Mouse (Mus musculus) cerebellum, adult 9-11 months (tissue): Measurements from ENCODE around the gene Zeb2.
"Not testable (repeated sequence)": the region's sequence is repeated elsewhere in the genome, so short reads cannot be mapped to it uniquely, and the experiment has no call there.

Source experiments
- DNase-seq: peaks from one replicate; pipeline ENCODE4 v3.0.0; 2022

Gene Zeb2

GRCm38 (mm10) chr2:45111571-45111970, 5.6 kb downstream of the Zeb2 start:
- not testable (repeated sequence) for DNase-seq

- no peak for DNase-seq
Measured at GRCm38 (mm10) chr2:45110757-45111411, 6.3 kb downstream of the Zeb2 start.

GRCm38 (mm10) chr2:45109951-45110756, 7.0 kb downstream of the Zeb2 start:
- DNase-seq = no peak

DNA sequence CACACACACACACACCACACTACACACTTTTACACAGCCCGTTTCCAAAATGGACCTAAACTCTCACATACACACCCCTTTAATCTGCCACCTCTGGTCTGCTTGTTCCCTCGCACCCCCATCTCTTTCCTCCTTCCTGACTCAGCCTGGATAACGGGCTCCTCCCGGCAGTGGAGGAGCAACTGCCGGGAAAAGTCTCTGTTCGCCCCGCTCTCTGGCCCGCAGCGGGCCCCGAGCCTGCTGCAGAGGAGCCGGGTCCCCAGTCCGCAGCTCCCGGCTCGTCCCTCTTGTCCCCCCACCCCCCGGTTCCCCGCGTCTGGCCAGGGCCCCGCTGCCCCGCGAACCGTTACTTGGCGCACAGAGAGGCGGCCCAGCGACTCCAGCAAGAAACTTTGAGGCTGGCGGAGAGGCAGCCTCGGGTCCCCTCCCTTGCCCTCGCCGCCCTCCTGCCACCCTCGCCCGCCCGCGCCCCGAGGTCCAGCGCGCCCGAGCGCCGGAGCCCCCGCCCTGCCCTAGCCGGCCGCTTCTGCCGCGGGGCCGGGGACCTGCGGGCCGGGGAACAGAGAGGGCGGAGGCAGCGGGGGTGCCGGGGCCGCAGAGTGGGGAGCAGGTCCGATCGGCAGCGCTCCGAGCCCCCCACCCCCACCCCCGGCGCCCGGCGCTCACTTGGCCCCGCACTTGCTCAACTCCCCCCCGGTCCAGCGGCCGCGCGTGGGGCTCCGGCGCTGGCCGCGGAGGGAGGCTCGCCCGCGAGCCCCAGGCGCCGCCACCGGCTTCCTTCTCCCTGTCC, 7.8 kb downstream of the Zeb2 start:
- no peak for DNase-seq

DNA sequence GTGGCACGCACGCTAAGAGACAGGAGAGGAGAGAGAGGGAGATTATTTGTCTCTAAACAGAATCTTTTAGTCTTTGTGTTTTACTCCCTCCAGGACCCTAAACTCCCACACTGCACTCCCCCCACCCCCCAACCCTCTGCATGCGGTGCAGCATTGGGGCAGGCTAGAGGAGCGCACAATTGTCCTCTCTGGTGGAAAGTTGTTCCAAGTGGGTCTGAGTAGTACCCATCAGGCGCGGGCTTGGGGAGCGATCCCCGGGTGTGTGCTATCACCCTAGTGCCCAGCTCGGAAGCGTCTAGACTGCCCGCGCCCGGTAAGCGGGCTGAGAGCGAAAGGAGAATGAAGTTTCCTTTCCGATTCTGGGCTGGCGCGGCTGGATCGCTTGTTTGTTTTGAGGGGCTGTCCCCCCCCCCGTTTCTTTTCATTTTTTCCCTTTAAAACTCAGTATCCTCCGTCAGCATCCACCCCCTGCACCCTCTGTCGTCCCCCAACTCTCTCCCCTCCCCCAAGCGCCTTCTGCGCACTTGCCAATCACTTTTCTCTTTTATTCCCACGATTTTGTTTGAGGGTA, 8.6 kb downstream of the Zeb2 start:
- DNase-seq = no peak

GRCm38 (mm10) chr2:45107555-45107954, 9.6 kb downstream of the Zeb2 start:
- DNase-seq = no peak

DNA sequence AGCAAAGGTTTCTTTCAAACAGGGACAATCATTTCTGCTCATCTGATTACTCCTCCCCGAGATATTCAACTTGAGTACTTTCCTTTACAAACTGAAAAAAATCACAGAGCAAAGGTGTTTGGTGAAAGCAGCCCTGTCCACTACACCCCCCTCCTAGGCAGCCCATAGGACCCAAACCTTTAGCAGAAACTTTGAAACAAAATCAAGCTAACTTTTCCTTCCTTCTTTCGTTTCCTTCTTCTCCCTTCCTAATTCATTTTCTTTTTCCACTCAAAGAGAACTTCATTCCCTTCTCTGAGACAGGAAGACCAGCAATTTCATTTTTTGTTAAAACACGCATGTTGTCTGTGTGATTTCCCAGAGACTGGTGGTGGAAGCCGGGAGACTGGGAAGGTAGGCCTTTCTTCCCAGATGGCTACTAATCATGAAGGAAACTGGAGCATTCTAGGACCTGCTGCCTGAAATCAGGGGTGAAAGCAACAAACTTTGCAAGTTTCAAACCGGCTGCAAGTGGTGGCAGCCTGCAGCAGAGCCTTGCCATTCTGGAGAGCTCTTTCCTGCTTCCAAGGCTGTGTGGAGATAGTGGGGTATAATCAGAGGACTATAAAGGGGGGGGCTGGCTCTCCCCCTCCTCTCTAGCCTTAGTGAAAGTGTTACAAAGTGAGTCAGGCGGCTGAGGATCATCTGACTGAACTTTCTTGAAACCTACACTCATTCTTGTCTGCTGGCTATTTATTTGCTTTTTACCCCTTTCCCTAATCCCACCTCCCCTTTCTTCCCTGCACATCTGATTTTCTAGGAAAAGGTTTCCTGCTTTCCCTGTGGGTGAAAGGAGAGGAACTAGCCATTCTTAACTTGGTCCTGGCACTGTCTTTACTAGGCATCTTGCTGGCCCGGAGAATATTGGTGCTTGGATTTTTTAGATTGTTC, 11.0 kb downstream of the Zeb2 start:
- no peak for DNase-seq

GRCm38 (mm10) chr2:45105281-45105721, 11.9 kb downstream of the Zeb2 start:
- DNase-seq = no peak

DNA sequence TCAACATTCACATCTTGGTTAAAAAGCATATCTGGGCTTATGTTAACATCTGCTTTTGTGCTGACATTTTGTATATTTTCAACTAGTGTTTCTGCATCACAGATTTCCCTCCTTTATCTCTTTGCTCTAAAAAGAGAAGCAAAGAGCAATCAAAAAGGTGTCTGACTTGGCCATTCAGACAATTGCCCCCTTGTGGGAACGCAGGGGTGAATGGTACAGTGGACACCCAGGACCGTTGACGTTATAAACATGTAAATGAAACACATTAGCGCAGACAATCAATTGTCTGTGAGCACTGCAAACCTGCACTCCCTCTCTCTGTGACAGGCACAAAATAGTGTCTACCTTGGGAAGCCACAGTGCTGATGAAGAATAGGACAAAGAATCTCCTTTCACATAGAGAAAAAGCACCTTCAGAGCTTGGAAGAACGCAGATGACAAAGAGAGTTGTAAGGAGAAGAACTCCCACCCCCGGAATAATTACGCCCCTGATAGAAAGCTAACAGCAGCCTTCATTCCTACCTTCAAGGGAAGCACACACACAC, 12.6 kb downstream of the Zeb2 start:
- no peak for DNase-seq

GRCm38 (mm10) chr2:45104066-45104465, 13.1 kb downstream of the Zeb2 start:
- DNase-seq = no peak

GRCm38 (mm10) chr2:45103021-45103983, 13.9 kb downstream of the Zeb2 start:
- no peak for DNase-seq

- no peak for DNase-seq
Measured at GRCm38 (mm10) chr2:45102191-45102638, 15.0 kb downstream of the Zeb2 start.

- DNase-seq = no peak
Measured at GRCm38 (mm10) chr2:45101586-45101985, 15.6 kb downstream of the Zeb2 start.

DNA sequence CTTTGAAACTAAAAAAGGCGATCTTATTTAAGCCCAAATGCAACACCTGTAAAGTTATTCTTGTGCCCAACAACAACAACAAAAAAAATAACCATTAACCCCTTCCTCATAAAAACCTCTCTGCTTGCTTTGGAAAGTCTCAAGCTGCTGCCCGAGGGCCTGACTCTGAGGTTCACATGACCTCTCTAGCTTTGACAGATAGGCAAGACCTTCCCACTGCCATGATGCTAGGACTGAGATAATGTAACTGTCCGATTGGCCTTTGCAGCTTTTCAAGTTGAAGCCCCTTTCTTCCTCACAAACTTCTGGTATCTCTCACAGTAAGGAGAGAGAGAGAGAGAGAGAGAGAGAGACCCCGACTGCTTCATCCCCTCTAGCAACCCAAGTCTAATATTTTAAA, 16.2 kb downstream of the Zeb2 start:
- DNase-seq = no peak

DNA sequence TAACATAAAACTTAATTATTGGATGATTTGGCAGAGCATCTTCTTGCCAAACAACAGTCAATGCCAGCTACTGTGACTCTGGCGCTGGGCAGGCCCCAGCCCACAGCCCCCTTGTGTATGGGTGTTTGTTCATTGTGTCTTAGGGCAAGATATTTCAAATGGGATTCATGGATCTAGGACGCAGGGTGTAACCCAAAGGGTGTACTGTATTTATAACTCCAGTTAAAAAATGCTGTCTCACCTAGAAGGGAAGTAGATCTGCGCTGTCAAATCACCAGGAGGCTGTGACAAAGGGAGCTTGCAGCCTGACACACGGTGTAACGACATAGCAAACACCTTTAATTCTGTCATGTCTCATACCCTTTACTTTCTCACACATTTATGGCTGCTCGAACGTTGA, 16.6 kb downstream of the Zeb2 start:
- no peak for DNase-seq

- no peak for DNase-seq
Measured at GRCm38 (mm10) chr2:45100017-45100416, 17.2 kb downstream of the Zeb2 start.

DNA sequence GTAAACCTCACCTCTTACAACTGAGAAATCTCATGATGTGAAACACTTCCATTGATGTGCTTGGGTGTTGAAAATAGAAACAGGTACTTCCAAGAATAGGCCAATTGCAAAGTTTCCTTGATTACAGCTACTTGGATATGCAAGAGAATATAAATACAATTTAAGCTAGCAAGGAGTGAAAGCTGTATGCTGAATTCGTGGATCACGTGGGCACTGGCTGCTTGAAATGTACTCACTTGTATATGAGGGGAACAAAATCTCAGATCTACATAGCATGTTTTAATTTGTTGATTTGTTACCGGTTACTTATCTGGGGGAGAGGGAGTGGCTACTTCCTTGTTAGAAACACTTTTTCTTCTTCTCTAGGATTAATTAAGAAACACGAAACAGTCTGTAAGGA, 18.1 kb downstream of the Zeb2 start:
- DNase-seq = no peak

DNA sequence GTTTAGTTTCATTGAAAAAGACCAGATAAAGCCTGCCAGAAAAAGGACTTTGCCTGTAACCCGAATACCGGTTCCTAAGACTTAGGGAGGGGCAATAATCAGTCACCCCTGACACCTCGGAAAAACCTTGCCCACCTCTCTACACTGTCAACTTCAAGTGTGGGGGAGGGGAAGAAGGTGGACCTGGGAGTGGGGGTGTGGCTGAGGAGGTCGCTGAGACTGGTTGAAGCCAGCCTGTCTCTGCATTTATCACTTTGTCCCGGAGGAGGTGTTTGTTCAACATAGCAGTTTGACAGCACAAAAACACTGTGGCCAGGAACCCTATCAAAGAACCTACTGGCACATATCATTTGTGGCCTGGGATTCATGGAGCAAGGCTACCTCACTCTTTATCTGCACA, 19.2 kb downstream of the Zeb2 start:
- no peak for DNase-seq

DNA sequence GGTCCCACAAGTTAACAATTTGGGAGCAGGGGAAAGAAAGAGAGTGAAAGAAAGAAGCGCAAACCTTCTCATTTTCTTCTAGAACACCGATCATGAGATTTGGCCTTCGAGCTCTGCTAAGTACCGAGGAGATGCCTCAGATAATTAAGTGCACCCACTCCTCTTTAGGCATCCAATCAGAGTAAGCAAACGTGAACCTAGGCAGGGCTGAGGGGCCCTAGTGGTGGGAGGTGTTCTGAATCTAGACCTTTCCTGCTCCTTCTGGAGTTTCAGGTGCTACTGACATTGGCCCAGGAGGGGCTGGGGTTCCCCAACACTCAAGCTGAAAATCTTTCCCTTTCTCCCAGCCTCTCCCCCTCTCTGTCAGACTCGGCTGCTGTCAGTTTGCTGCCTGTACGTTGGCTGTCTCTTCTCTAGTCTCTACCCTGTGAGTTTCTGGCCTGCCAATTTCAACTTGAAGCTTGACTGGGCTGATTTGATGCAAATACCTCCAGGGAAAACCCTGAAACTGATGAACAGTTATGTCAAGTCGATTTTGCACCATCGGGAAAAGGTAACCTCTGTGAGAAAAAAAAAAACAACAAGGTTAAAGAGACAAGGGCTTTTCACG, 20.5 kb downstream of the Zeb2 start:
- no peak for DNase-seq

- DNase-seq = no peak
Measured at GRCm38 (mm10) chr2:45095825-45096224, 21.4 kb downstream of the Zeb2 start.
